Mouse (Mus musculus): ENCODE data around the gene Uox.

DNA sequence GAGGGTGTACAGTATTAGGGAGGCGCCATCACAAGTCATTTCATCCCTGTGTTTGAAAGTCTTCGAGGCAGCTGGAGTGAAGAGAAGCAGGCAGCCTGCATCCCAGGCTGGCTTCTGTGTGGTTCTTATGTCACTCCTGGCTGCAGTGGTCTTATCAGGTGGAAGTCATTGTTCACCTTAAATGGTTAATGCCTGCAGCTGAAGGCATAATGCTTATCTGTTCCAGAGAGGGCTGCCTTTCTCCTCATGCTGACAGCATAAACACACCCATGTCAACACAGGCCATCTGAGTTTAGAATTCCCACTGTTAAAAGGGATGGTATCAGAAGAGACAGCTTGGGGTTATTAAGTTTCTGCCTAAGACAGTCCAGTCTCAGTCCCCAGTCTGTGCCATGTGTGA is 31.0 kb downstream of the Uox start:
- TF ChIP-seq CTCF (IDR thresholded peaks at IDR 0.05; ENCODE audit: low read depth) (no peak), EP300 (IDR thresholded peaks at IDR 0.05; ENCODE audit: low read depth) (no peak)
